Mouse (Mus musculus) splenic B cell, adult 2 months (primary cell): ENCODE data around the gene Enah.
A peak's percentile ranks its signal among the peaks of the same experiment; 100 is the strongest.

ENCODE experiments used
- DNase-seq: peaks from one replicate; pipeline ENCODE4 v3.0.0-alpha.2; 2011; ENCODE audit warnings: low read depth, low spot score
- H3K27me3 ChIP-seq: 2 replicates; pipeline ENCODE4 v1.6.1; 2012; ENCODE audit warnings: mild to moderate bottlenecking, low read length, moderate library complexity, mixed read lengths; ENCODE audit not compliant: control insufficient read depth, poor library complexity, insufficient read depth, severe bottlenecking
- H3K36me3 ChIP-seq: 2 replicates; pipeline ENCODE4 v1.6.1; 2012; ENCODE audit warnings: mild to moderate bottlenecking, low read length, moderate library complexity, mixed read lengths; ENCODE audit not compliant: control insufficient read depth, poor library complexity, insufficient read depth, severe bottlenecking

Gene Enah

GRCm38 (mm10) chr1:182018397-182019265 lies 1.2 kb downstream of the Enah start:
- peak; percentile 8 for DNase-seq
- no peaks in the 10 kb centered on the region; the same call in 1 of the 2 replicates for H3K27me3 ChIP-seq
- no peaks in the 10 kb centered on the region for H3K36me3 ChIP-seq

DNA sequence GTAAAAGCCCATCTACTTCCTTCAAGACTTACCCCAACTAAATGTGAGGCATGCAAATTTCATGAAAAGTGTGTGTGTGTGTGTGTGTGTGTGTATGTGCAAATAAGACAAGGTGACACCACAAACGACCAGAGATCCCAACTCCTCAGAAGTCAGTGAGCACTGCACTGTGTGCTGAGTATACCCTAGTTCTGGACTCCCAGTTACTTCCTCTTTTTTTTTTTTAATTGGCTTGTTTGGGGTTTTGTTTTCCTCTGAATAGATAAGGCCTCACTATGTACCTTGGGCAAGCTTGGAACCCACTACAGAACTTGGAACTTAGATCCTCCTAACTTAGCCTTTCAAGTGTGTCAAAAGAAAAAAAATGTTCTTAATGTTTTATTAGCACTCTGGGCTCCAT lies 14.0 kb downstream of the Enah start:
- peak; percentile 10 for DNase-seq
- Histone ChIP-seq H3K36me3 (no peaks in the 10 kb centered on the region), H3K27me3 (no peaks in the 10 kb centered on the region; the same call in 1 of the 2 replicates)

GRCm38 (mm10) chr1:181998673-181999072 lies 21.1 kb downstream of the Enah start:
- no peaks in the 10 kb centered on the region for H3K27me3 ChIP-seq
- DNase-seq = no peak
- no peaks in the 10 kb centered on the region for H3K36me3 ChIP-seq

DNA sequence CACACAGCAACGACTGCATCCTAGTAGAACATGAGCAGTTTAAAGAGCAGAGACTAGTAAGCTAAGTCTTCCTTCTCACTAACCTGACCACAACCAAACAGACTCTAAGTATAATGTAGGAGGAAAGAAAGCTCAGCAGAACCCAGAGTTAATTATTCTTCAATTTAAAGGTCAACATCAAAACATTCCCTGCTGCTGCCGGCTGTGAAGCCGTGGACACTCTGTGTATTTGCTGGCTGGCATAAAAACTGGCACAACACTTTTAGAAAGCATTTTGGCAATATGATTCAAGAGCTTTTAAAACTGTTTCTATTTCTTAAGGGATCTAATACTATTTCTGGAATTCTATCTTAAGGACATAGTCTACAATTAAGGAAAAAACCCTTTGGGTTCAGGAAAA lies 22.0 kb downstream of the Enah start:
- DNase-seq = no peak
- no peaks in the 10 kb centered on the region for H3K36me3 ChIP-seq

DNA sequence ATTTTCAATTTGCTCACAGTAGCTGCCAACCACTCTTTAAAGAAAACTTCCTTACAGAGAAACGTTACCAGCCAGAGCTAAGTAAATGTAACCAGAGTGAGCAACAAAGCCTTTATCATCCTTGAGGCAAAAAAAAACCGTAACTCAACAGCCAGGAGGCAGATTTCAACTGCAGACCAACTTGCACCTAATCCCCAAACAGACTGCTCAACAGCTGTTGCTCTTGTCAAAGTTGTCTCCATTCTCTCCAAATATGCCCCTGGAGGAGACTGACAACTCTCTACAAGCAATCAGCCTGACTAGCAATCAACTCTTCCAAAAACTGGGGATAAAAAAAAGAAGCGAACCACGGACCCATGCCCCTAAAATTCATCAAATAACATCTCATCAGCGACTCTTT lies 26.2 kb downstream of the Enah start:
- H3K36me3 ChIP-seq = no peaks in the 10 kb centered on the region
- no peaks in the 10 kb centered on the region for H3K27me3 ChIP-seq
- DNase-seq = no peak

More for the DNA sequence above, 22.0 kb downstream of the Enah start:
- H3K27me3 ChIP-seq = no peaks in the 10 kb centered on the region

DNA sequence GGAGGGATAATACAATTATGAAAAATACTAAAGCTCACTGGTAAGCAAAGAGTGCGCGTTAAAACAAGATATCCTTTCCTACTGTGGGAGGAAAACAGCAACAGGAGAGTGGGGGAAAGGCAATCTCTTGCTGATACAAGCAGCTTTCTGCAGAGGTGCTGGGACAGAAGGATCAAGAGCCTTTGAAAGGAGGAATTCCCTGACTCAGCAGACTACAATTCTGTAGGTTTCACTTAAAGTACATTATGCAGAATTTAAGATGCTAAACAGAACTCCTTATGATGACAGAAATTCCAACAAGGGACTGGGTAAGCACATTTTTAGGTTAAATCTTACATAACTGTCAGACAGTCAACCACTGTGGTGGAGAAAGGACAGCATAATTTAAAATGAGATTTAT lies 31.4 kb downstream of the Enah start:
- Histone ChIP-seq H3K36me3 (no peaks in the 10 kb centered on the region), H3K27me3 (no peaks in the 10 kb centered on the region)
- no peak for DNase-seq

GRCm38 (mm10) chr1:181987226-181987625 lies 32.6 kb downstream of the Enah start:
- Histone ChIP-seq H3K27me3 (no peaks in the 10 kb centered on the region), H3K36me3 (no peaks in the 10 kb centered on the region)
- no peak for DNase-seq

DNA sequence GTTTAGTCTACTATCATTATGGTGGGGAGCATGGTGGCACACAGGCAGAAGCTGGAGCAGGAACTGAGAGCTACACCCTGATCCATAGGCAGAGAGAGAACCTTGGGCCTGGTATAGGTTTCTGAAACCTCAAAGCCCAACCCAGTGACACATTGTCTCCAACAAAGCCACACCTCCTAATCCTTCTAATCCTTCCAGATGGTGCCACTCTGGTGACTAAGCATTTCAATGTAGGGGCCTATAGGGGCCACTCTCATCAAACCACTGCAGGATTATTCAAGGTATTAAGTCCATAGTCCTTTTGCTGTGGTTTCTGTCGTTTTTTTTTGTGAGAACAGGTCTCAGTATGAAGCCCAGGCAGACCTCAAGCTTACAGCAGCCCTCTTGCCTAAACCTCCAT lies 33.9 kb downstream of the Enah start:
- no peaks in the 10 kb centered on the region for H3K27me3 ChIP-seq
- no peak for DNase-seq
- no peaks in the 10 kb centered on the region for H3K36me3 ChIP-seq

DNA sequence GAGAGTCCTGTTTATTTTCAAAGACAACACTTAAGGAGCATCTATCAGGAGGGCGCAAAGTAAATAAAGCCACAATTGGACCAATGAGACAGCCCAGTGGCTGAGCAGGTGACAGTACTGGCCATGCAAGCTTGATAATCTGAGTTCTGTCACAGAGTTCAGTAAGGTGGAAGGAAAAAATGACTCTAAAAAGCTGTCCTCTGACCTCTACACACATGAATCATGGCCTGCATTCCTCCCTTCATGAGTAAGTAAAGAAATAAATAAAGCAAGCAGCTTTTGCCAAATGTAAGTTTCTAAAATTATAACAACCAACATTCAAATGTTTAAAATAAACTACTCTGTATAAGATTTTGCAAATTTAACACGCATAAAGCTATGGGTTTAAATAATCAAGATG lies 35.0 kb downstream of the Enah start:
- Histone ChIP-seq H3K36me3 (no peaks in the 10 kb centered on the region), H3K27me3 (no peaks in the 10 kb centered on the region)
- DNase-seq = no peak

- Histone ChIP-seq H3K27me3 (no peaks in the 10 kb centered on the region), H3K36me3 (no peaks in the 10 kb centered on the region)
These were observed 39.6 kb downstream of the Enah start for GRCm38 (mm10) chr1:181980017-181980719.

DNA sequence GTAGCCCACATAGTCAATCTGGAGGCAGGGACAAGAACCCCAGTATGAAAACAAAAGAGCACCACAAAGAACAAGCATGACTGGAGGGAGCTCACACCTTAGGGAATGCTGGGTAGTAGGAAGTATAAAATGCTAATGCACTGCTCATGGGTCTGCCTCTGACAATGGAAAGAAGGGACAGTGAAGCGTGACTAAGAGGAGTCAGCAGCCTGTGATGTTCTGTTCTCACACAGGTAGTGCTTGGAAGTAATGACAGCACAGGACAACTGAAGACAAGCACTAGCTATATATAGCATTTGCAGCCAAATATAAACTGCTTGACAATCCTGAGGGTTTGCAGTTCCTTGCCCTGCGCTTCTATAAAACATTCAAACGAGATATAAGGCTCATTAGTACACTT lies 44.3 kb downstream of the Enah start:
- no peak for DNase-seq
- Histone ChIP-seq H3K36me3 (no peaks in the 10 kb centered on the region), H3K27me3 (no peaks in the 10 kb centered on the region)

More at GRCm38 (mm10) chr1:181980017-181980719, 39.6 kb downstream of the Enah start:
- no peak for DNase-seq

DNA sequence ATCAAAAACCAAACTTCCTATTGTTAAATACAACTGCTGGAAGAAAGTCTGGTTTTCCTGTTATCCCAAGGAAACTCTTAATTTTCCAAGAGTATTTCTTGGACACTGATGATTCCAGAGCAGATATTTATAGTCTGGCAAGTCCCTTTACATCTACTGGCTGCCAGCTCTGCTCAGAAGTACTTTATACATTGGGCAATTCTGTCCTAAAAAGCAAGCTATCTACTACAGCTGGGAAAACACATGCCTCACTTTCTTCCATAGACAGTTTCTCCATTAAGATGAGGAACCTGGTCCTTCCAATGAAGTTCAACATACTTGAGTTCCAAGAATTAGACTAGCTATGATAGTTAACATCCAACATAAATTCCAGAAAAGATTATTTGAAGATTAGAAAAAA lies 44.9 kb downstream of the Enah start:
- Histone ChIP-seq H3K27me3 (no peaks in the 10 kb centered on the region), H3K36me3 (no peaks in the 10 kb centered on the region)
- no peak for DNase-seq

DNA sequence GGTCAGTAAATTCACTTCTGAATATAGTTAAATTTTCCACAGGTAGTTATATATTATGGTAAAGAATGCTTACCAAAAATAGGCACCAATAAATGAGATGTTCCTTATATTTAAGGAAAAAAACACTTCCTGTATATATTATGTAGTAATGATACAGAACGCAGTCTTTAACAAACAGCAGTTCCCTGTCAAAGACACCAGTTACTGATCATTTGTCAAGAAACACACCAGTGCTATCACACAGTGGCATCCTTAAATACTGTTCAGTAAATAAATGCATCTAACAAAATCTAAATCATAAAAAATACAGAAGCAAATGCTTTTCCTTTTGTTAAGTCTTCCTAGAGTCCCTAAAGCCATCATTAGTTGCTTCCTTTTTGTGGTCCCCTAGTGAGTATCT lies 54.5 kb downstream of the Enah start:
- Histone ChIP-seq H3K27me3 (no peaks in the 10 kb centered on the region), H3K36me3 (no peaks in the 10 kb centered on the region)
- DNase-seq = no peak

- Histone ChIP-seq H3K27me3 (no peaks in the 10 kb centered on the region), H3K36me3 (no peaks in the 10 kb centered on the region)
- DNase-seq = no peak
These were observed 56.0 kb downstream of the Enah start for GRCm38 (mm10) chr1:181963827-181964226.

DNA sequence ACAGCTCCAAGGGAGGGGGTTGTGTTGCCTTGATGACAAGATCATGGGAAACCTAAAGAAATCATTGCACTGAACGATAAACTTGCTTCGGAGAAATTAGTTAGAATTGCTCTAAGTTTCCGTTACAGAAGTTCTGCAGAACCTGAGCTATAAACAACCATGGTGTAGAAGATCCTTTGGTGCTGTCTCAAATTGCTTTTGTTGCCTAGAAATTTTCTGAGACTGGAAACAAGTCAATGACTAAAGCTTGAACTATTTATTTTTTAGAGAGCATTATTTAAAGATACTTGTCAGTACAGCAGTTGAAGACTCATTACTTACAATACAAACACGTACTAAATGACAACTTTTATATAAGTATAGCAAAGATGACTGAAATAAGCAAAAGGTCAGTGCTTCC lies 56.4 kb downstream of the Enah start:
- no peaks in the 10 kb centered on the region for H3K36me3 ChIP-seq
- no peak for DNase-seq
- no peaks in the 10 kb centered on the region for H3K27me3 ChIP-seq
